Mouse (Mus musculus) adrenal gland (tissue): ENCODE results near the gene Atxn10.
"Not testable (repeated sequence)": the region's sequence is repeated elsewhere in the genome, so short reads cannot be mapped to it uniquely, and the experiment has no call there.

ENCODE experiments used
- intact Hi-C: fragments of 180-260 bp; cut with DNase I; formaldehyde crosslinking; loops from one replicate; pipeline ENCODE4 v1.15.1; 2025
- long read RNA-seq, 2 experiments: library from polyadenylated mRNA; unstranded; transcript quantifications; one replicate each; pipeline ENCODE4 v2.0.0; 2020; ENCODE audit warnings: borderline replicate concordance in 1 of 2; ENCODE audit not compliant: insufficient replicate concordance in 1 of 2

The Atxn10 gene
- long read RNA-seq, experiment 1, transcript Atxn10-201 (12 exons, 1,937 nt), result major isoform, 138 of 154 reads
- long read RNA-seq, experiment 1, partial matches to known transcripts, result 7 of 154 reads
- long read RNA-seq, experiment 1, other reads (novel, unspliced or antisense), result 9 of 154 reads
- long read RNA-seq, experiment 2, transcript Atxn10-201 (12 exons, 1,937 nt), result major isoform, 136 of 145 reads
- long read RNA-seq, experiment 2, partial matches to known transcripts, result 5 of 145 reads
- long read RNA-seq, experiment 2, other reads (novel, unspliced or antisense), result 4 of 145 reads

GRCm38 (mm10) chr15:85335671-85336300 lies at the start of gene Atxn10:
Gene Atxn10, plus strand, starts transcription at chr15:85336245.
- intact Hi-C loops, result no loop called here

GRCm38 (mm10) chr15:85294632-85295031 lies 41.4 kb upstream of the Atxn10 start:
- intact Hi-C loops, result no loop called here

- intact Hi-C loops, result no loop called here
Measured at GRCm38 (mm10) chr15:85295544-85295943, 40.5 kb upstream of the Atxn10 start.

- intact Hi-C loops, result no loop called here
Measured at GRCm38 (mm10) chr15:85295977-85296376, 40.1 kb upstream of the Atxn10 start.

DNA sequence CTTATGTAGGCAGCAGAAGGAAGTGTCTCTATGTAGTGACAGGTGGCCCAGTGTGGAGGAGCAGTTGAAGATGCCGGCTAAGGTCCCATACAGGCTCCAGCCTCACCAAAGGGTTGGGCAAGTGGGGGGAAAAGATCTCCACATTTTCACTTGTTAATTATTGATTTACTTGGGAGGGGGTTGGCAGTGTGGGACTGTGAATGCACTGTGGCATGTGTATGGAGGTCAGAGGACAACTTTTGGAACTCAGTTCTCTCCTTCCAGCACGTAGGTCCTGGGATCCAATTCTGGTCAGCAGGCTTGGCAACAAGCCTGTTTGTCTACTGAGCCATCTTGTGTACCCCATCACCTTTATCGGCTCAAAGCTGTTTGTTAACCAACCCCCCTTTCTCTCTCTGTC lies 39.5 kb upstream of the Atxn10 start:
- intact Hi-C loops, result no loop called here

- intact Hi-C loops, result no loop called here
Measured at GRCm38 (mm10) chr15:85298167-85298781, 37.8 kb upstream of the Atxn10 start.

DNA sequence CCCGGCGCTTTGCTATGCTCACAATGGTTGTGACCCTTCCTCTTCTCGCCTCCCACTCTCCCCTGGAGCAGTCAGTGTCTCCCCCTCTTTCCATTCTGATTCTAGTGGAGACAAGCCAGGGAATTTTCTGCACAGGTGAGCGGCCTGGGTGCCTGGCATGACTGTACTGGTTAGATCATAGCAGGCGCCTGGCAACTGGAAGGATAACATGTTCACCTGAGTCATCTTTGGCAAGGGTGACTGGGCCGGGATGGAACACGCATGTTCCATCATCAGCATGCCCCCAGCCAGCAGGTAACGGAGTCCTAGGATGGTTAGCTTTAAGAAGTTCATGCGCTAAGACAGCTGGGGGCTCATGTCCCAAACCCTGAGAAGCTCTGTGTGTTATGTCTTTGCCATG lies 37.1 kb upstream of the Atxn10 start:
- intact Hi-C loops, result no loop called here

DNA sequence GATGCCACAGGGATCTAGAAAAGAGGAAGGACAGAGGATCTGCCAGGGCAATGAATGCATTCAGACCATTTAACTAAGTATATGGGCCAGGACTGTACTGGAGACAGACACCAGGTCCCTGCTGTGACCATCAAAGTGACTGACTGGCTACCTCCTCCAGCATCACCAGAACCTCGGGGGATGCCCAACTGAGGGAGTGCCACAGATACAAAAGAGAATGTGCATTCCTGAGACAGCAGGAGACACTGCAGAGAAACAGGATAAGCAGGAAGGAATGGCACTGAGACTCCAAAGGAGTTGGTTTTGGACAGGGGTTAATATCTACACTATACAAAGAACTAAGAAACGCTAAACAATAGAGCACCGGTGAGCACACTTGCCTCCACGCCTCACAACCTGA lies 32.8 kb upstream of the Atxn10 start:
- intact Hi-C loops, result no loop called here

DNA sequence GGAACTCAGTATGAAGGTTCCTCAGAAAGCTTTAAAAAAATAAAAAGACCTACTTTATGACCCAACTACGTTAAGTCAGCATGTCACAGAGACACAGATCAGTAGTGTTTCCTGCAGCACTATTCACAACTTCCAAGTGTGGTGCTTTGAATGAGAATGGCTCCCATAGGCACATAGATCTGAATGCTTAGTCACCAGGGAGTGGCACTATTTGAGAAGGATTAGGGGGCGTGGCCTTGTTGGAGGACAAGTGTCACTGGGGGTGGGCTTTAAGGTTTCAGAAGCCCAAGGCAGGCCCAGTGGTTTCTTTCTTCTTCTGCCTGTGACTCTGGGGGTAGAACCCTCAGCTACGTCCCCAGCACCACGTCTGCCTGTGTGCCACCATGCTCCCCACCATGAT lies 32.1 kb upstream of the Atxn10 start:
- intact Hi-C loops, result no loop called here

DNA sequence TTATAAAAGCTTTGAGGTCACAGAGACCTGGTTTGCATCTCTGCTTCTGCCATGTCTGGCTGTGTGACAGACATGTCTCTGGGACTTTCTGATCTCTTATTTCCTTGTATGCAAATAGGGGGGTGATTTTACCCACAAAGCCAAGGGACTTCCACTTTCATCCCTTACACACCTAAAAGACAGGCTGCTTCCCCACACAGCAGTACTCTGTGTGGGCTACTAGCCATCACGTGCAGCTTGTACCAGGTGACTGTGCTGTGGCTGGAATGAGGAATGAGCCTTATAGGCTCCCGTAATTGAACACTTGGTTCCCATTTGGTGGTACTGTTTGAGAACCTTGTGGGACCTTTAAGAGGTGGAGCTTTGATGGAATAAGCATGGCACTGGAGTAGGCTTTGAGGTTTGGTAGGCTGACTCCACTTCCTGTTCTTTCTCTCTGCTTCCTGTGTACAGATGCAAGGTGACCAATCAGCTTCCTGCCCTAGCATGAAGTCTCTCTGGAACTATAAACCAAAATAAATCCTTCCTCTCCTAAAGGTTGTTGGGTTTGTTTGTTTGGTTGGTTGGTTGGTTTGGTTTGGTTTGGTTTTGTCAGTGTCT lies 28.9 kb upstream of the Atxn10 start:
- intact Hi-C loops, result loop anchor here (5.0 kb wide), 1 partner anchor 40 kb away; no protein-coding TSS in a partner anchor

GRCm38 (mm10) chr15:85311058-85311657 lies 24.9 kb upstream of the Atxn10 start:
- intact Hi-C loops, result no loop called here

DNA sequence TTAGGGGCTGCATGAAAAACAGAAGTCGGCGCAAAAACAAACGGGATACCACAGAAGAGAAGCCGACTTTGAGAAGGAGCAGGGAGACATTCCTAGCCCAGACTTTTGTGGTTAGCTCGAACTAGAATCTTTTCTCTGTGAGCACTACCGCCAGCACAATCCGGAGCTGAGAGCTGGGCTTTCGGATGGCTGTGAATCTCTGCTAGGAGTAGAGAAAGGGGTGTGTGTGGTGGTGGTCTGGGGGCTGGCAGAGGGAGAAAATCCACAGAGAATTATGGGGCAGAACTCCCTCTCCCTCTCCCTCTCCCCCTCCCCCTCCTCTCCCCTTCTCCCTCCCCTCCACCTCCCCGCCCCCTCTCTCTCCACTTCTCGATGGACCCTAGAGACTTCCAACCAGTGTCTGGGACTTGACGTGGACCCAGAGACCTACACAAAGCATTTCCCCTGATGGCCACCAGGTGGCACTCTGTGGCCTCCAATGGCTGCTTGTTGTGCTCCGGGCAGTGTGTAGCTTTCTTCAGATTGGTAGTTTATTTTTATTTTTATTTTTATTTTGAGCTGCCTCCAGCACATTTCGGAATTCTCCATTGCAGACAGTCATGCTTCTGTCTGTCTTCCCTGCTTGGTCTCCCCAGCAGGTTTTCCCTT lies 20.5 kb upstream of the Atxn10 start:
- intact Hi-C loops, result loop anchor here (1.0 to 5.0 kb wide), 2 partner anchors 162 to 268 kb away; no protein-coding TSS in a partner anchor

GRCm38 (mm10) chr15:85316342-85317140 lies 19.5 kb upstream of the Atxn10 start:
- intact Hi-C loops, result loop anchor here (5.0 kb wide), 1 partner anchor 161 kb away; no protein-coding TSS in a partner anchor

- intact Hi-C loops, result loop anchor here (5.0 kb wide), 2 partner anchors 57 to 157 kb away; no protein-coding TSS in a partner anchor
Measured at GRCm38 (mm10) chr15:85319924-85320668, 15.9 kb upstream of the Atxn10 start.

GRCm38 (mm10) chr15:85323214-85323613 lies 12.8 kb upstream of the Atxn10 start:
- intact Hi-C loops, result loop anchor here (5.0 kb wide), 1 partner anchor 54 kb away; no protein-coding TSS in a partner anchor

DNA sequence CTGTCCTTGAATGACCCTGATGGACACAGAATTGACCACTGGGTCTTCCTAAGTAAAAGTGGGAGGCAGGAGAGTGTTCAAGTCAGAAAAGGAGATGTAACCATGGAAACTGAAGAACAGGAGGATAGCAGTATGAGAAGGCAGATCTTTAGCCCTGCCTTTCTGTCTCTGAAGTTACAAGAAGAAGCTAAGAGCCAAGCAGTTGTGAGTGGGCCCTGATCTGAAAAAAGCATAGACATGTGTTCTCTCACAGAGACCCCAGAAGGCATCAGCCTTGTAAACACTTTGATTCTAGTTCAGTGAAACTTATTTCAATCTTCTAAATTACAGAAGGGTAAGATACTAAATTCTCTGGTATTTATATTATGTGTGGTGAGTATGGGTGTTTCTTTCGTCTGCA lies 11.6 kb upstream of the Atxn10 start:
- intact Hi-C loops, result loop anchor here (5.0 kb wide), 1 partner anchor 53 kb away; no protein-coding TSS in a partner anchor

DNA sequence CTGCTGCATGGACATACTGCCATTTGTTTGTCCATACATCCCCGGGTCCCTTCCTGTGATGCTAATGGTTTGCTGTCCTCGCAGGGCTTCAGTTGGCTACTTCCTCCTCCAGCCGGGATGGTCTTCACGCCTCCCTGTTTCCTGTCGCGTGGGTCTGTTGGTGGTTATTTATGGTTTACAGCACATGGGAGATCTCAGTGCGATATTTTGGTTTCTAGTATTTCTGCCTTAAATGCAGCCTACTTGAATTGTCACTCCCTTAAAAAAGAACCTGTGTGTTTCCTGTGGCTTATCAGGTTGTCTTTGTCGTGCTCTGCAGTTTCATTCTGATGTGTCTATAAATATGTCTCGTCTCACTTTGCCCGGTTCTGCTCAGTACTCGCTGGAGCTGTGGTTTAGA lies 8.2 kb upstream of the Atxn10 start:
- intact Hi-C loops, result no loop called here

GRCm38 (mm10) chr15:85328455-85328854 lies 7.6 kb upstream of the Atxn10 start:
- intact Hi-C loops, result not testable (repeated sequence)

- intact Hi-C loops, result no loop called here
Measured at GRCm38 (mm10) chr15:85329096-85329495, 6.9 kb upstream of the Atxn10 start.
